Mouse (Mus musculus) c-Kit-positive CD71-positive TER-119-positive erythroid progenitor cells, embryonic 14.5 days (primary cell): ENCODE results near the gene Vars.
"Not testable (repeated sequence)": the region's sequence is repeated elsewhere in the genome, so short reads cannot be mapped to it uniquely, and the experiment has no call there.

Experiments used
- DNase-seq: peaks from one replicate; pipeline ENCODE4 v3.0.0-alpha.2; 2013; ENCODE audit warnings: low spot score

The Vars gene

GRCm38 (mm10) chr17:34972069-34972749 is 28.6 kb upstream of the Vars start, which contains the start of the genes Hspa1a and Hspa1l:
Gene Hspa1a, minus strand, starts transcription at chr17:34972156.
Gene Hspa1l, plus strand, starts transcription at chr17:34972703.
- DNase-seq = not testable (repeated sequence)

GRCm38 (mm10) chr17:34975581-34976492 is 24.9 kb upstream of the Vars start:
- no peak for DNase-seq

- no peak for DNase-seq
Measured at GRCm38 (mm10) chr17:34977000-34977399, 23.8 kb upstream of the Vars start.

DNA sequence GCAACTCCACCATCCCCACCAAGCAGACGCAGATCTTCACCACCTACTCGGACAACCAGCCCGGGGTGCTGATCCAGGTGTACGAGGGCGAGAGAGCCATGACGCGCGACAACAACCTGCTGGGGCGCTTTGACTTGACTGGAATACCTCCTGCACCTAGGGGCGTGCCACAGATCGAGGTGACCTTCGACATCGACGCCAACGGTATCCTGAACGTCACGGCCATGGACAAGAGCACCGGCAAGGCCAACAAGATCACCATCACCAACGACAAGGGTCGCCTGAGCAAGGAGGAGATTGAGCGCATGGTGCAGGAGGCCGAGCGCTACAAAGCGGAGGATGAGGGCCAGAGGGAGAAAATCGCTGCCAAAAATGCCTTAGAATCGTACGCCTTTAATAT is 22.5 kb upstream of the Vars start:
- DNase-seq = no peak

DNA sequence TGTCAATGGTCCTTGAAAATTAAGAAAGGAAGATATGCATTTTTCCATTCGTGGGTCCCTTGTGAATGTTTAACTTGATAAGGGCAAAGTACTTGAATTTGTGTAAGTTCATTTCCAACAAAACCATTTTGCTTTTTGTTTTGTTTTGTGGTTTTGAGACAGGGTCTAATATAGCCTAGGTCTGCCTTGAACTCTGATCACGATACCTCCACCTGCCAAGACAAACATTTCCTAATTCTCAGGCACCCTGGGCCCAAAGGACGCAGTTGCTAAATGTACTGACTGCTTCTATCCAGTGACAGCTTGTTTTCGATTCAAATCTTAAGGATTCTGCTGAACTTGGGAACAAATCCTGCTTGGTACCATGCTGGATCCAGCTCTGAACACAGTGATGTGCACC is 21.2 kb upstream of the Vars start:
- DNase-seq = no peak

GRCm38 (mm10) chr17:34980655-34981054 is 20.1 kb upstream of the Vars start:
- DNase-seq = no peak

DNA sequence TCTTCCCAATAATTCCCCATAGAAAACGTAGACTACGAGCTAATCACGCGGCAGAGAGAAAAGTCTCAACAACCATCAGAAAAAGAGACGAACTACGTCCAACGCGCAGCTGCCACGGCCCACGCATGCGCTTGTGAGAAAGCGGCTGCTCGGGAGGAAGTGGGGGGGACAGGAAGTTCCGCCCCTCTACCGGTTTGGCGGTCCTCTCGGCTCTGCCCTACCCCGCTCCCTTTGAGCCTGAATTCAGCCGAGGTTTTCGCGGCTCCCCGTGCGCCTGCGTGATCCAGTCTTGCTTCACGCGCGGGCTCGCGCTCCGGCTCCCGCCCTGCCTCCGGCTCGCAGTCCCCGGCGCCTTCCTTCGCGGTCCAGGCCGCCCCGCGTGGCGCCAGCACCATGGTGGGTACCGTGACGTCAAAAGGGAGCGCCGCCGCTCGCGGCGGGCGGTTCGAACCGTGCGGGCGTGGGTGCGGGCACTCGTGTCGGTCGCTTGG is 19.1 kb upstream of the Vars start, which contains the start of gene Lsm2:
Gene Lsm2, plus strand, starts transcription at position 173 of the 491 bp plus-strand sequence.
- DNase-seq = peak; percentile 89

DNA sequence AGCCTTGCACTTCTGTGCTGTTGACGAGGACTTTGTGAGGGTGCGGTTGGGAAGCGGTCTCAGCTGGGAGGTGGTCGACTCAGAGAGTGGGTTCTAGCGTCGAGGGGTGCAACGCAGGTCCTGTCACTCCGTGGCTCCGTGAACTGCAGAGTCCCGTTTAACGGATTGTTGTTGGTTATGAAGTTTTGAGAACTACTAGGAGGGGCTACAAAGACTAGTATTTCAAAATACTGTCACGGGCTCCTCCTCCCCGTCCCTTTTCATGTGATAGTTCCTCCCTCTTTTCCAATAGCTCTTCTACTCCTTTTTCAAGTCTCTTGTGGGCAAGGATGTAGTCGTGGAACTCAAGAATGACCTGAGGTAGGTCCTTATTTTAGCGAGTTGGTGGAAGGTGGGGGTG is 18.5 kb upstream of the Vars start:
- DNase-seq = no peak

DNA sequence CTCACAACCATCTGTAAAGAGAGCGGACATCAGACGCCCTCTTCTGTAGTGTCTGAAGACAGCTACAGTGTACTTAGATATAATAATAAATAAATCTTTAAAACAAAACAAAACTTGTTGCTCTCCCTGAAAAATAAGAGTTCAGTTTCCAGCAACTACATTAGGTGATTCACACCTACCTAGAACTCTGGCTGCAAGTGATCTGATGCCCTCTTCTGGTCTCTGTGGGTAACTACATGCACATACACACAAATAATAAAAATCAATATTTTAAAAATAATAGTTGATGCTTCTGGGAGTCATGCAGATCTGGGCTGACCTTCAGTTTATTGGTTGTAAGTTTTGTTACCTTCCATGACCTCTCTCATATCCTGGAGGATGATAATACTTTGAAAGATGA is 16.6 kb upstream of the Vars start:
- no peak for DNase-seq

DNA sequence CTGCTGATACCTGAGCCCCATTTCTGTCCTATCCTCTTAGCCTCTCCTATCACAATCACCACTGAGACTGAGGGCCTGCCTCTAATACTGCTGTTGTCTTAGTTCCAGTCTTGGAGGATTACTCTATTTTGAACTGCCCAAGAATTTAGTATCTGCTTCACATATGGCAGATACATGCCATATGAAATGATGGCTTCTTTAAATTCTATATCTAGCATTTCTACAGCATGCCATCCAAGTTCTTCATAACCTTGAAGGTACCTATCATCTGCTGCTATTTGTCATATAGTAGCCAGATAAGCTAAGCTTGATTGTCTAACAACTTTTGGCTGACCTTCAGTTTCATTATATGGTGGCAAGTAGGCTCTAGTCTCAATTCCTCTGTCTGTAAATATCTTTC is 6.0 kb upstream of the Vars start:
- no peak for DNase-seq

- not testable (repeated sequence) for DNase-seq
Measured at GRCm38 (mm10) chr17:34995192-34995591, 5.6 kb upstream of the Vars start.

DNA sequence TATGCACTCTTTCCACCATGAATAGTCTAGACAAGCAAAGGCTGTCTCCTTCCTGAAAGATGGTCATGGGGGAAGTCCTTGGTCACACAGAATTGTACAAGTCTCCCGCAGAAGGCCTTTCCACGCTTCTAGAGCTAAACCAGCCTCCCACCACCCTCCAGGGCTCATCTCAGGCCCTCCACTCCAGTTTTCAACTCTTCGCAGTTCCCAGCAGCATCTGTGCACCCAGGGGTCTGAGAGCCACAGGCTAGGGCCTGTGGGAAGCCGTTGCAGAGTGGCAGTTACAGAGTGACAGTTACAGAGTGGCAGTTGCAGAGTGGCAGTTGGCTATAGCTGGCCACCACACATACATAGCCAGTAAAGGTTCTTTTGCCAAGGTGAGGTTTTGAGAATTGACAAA is 4.9 kb upstream of the Vars start:
- DNase-seq = not testable (repeated sequence)

DNA sequence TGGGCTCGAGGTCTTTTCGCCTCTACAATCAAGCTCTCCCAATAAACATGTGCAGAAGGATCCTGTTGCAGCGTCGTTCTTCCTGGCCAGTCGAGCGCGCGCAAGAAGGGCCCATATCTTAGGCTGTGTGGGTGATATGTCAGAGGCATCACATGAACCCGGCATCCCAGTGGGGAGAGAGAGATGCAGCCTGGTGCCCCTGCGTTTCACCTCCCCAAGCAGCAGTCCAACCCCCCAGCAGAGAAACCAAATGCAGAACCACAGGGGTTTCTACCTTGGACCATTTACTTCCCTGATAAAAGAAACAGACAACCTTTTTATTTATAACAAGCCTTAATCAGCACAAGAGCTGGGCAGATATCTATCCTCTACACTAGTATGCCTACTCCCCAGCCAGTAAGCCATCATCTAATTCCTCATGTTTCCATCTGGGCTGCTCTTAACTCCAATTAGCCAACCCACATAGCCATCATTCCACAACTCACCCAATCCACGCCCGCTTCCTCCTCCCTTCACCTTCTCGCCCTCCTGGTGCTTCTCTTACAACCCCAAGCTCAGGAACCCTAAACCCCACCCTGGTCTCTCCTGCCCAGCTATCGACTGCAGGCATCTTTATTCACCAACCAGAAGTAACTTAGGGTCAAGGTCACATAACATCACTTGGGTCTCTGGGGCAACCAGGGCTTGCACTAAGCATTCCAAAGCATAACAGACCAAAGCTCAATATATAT is 4.2 kb upstream of the Vars start:
- DNase-seq = no peak

GRCm38 (mm10) chr17:34997142-34997483 is 3.7 kb upstream of the Vars start:
- DNase-seq = no peak

DNA sequence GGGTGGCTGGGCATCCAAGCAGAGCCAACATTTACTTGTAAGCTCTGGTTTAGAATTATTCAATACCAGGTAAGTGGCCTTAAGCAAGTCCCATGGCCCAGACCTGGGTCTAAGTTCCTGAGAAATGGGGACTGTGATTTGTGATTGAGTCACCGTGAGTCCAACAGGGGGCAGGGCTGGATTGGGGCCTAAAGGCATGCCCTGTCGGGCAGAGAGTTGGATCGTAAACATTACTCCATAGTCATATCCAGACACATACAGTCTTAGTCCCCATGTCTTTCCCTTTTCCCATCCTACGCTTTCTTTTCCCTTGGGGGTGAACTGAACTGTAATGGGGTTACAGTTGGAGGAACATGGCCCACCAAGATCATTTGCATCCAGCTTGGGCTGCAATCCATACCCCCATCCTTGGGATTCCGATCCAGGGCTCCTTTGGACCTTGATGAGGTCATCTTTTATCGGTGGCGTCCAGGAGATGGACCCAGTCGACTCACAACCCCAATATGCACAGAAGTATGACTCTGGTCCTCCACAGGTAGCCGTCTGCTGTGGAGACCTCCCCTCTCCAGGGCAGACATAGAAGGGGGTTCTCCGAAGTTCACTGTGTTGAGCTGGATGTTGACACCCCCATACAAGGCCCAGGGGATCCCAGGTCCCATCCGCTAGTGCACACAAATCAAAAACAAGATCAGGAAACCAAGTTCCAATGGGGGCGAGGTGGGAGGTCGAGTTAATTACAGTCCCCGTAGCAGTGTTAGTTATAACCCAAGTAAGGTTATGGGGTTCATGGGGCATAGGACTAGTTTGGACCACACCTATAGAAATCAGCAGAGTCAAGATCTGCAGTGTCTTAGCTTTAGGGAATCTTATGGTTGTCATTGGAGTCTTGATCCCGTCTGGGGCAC is 2.0 kb upstream of the Vars start:
- no peak for DNase-seq

- DNase-seq = not testable (repeated sequence)
Measured at GRCm38 (mm10) chr17:34999871-35000716, 693 bp upstream of the Vars start.

DNA sequence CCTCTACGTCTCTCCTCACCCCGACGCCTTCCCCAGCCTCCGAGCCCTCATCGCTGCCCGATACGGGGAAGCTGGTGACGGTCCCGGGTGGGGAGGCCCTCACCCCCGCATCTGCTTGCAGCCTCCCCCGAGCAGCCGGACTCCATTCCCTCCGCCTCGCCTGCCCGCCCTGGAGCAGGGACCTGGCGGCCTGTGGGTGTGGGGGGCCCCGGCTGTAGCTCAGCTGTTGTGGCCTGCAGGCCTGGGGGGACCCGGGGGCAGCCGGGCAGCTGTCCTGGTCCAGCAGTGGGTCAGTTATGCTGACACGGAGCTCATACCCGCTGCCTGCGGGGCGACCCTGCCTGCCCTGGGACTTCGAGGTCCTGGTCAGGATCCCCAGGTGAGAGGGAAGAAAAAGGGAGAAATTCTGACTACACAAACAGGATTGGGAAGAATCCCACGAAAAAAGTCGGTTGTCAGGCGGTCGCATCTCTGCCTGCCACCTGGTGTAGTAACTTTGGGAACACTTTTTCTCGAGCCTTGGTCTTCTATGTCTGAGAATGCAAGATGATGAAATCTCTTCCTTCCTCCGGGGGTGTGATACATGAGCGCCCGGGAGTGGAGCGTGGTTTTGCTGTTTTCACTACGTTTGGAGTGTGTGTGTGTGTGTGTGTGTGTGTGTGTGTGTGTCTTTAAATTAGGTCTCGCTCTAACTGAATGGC is 815 bp downstream of the Vars start:
- no peak for DNase-seq

DNA sequence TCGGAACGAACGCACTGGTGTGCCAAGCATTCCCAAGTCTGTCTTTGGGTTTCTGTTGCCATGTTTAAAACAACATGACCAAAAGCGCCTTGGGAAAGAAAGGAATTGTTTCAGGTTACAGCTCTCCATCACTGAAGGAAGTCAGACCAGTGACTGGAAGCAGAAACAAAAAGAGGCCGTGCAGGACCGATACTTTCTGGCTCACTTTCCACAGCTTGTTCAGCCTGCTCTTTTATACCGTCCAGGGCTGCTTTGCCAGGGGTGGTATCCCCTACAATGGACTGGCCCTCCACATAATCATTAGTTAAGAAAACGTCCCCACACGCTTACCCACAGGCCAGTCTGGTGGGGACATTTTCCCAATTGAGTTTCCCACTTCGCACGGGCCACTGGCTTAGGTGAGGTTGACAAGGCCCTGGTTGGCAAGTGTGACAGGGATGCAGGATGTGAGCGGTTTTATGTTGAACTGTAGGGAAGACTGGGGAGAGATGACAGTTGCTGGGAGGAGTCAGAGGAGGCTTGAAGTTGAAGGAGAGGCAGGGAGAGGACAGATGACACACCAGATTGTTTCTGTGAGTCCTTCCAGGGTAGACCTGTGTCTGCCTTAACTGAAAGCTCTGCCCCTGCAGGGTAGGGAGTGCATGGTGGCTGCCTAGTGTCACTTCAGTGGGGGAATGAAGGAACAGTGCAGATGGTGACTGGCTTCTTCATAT is 1.5 kb downstream of the Vars start:
- DNase-seq = peak; percentile 55
